Mouse (Mus musculus) kidney, embryonic 16.5 days (tissue): ENCODE measurements around the gene Htr5b. TPM values are rescaled to one million over a fixed set of nuclear protein-coding genes. Genes with fewer than 3 reads are reported as not detected.
A peak's percentile ranks its signal among the peaks of the same experiment; 100 is the strongest.

Experiments used
- ATAC-seq: fragments of 200-750 bp; cut with Nextera tagmentation; 2 replicates; pipeline ENCODE4 v1.8.0; 2017; ENCODE audit warnings: moderate TSS enrichment; ENCODE audit not compliant: low FRiP score, low TSS enrichment
- H3K27ac ChIP-seq: fragments of 300-500 bp; sonication (generic); 2 replicates; pipeline ENCODE4 v1.5.1; 2014; ENCODE audit warnings: low read length
- H3K27me3 ChIP-seq: fragments of 300-500 bp; sonication (generic); 2 replicates; pipeline ENCODE4 v1.6.1; 2014; ENCODE audit warnings: low read length, control low read depth, mixed read lengths; ENCODE audit not compliant: insufficient read depth
- H3K36me3 ChIP-seq: fragments of 300-500 bp; sonication (generic); 2 replicates; pipeline ENCODE4 v1.6.1; 2014; ENCODE audit warnings: low read length, control low read depth, mixed read lengths; ENCODE audit not compliant: insufficient read depth
- H3K4me1 ChIP-seq: fragments of 300-500 bp; sonication (generic); 2 replicates; pipeline ENCODE4 v1.6.1; 2014; ENCODE audit warnings: low read length, control low read depth, mixed read lengths; ENCODE audit not compliant: insufficient read depth
- H3K4me2 ChIP-seq: fragments of 300-500 bp; sonication (generic); replicated peaks from 2 replicates; pipeline ENCODE4 v1.6.1; 2014; ENCODE audit warnings: low read depth, low read length
- H3K4me3 ChIP-seq: fragments of 300-500 bp; sonication (generic); 2 replicates; pipeline ENCODE4 v1.5.1; 2014; ENCODE audit warnings: mild to moderate bottlenecking, low read length
- H3K9ac ChIP-seq: fragments of 300-500 bp; sonication (generic); replicated peaks from 2 replicates; pipeline ENCODE4 v1.6.1; 2014; ENCODE audit warnings: low read length
- H3K9me3 ChIP-seq: fragments of 300-500 bp; sonication (generic); 2 replicates; pipeline ENCODE4 v1.6.1; 2016; ENCODE audit warnings: low read length, control low read depth
- WGBS: fragments of 180-500 bp; shearing (Covaris S2); extraction: QIAGEN DNeasy Blood & Tissue Kit; methylation state at CpG from one replicate; pipeline ENCODE4 v1.1.7; 2014; 5-methylcytosine and 5-hydroxymethylcytosine counted together
- polyA plus RNA-seq: library from polyadenylated mRNA; unstranded; fragments of >200 nt; fragmentation: Nextera tagmentation; extraction: Ambion mirVana; gene quantifications from 2 replicates; pipeline ENCODE4 v1.2.1, GENCODE M21; 2015

Gene Htr5b
- polyA plus RNA-seq = 0.34 and 0.76 TPM in 2 replicates

DNA sequence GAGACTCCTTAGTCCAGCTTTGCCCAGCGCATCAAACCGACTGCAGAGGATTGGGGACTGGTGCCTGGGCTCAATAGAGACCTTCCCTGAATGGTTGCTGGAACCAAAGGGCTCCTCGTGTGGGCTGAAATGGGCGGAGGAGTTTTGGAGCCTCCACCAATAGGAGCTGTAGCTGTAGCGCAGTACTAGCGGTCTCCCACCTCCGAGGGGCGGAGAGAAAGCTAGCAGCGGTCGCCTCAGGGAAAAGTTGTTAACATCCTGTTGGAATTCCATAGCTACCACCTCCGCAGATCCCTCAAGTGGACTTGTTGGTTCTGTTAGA, at the start of gene Htr5b:
Htr5b (minus strand) TSS at position 67 of the 322 bp plus-strand sequence.
- Histone ChIP-seq H3K4me2 (peak within 1 kb of the TSS; percentile 54), H3K9me3 (no peaks in the 10 kb centered on the region), H3K27ac (no peak within 1 kb of the TSS), H3K36me3 (no peaks in the 10 kb centered on the region), H3K9ac (no peak within 1 kb of the TSS), H3K27me3 (peaks cover 24% of the 10 kb centered on the region), H3K4me1 (peaks cover 12% of the 10 kb centered on the region), H3K4me3 (peak within 1 kb of the TSS; percentile 31)
- peak; percentile 91 for ATAC-seq
- WGBS = 0% methylated on average over 11 of the region's 11 CpGs

DNA sequence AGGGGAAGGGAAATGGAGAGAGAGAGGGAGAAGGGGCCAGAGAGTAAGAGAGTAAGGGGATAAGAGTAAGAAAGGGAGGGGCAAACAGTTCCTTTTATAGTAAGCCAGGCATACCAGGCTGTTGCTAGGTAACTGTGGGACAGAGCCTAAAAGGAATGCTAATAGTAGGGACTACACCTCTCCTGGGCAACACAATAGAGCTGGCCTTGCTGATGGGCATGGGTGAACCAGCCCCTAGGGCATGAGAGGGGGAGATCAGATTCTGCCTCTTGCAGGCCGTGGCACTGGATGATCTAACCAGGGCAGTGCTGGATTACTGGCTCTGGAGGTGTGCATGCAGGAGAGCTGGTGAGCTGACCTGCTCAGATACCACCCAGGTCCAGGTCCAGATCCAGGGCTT, 49.2 kb upstream of the Htr5b start:
- Histone ChIP-seq H3K4me2 (no peak overlapping the region), H3K4me3 (no peak overlapping the region), H3K27me3 (no peaks in the 10 kb centered on the region), H3K9me3 (no peaks in the 10 kb centered on the region), H3K36me3 (no peaks in the 10 kb centered on the region), H3K4me1 (no peaks in the 10 kb centered on the region), H3K9ac (no peak overlapping the region), H3K27ac (no peak overlapping the region)
- no peak for ATAC-seq
- WGBS = 50% methylated on average over 1 of the region's 1 CpGs

DNA sequence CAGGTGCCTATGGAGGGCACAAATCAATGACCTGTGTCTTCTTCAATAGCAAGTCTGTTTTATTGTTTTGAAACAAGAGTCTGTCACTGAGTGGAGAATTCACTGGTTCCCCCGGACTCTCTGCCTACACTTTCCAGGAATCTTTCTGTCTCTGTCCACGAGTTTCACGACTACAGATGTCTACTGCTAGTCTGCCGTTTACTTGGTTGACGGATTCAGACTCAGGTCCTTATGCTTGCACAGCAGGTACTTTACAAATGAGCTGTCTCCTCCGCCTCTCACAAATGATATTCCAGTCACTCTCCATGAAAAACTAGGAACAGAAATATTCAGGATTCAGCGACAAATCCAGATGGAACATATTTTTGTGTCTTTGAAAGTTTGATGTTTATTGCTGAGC, 42.3 kb upstream of the Htr5b start:
- no peak overlapping the region for H3K27ac ChIP-seq
- WGBS = 71% methylated on average over 7 of the region's 7 CpGs
- ATAC-seq = no peak

DNA sequence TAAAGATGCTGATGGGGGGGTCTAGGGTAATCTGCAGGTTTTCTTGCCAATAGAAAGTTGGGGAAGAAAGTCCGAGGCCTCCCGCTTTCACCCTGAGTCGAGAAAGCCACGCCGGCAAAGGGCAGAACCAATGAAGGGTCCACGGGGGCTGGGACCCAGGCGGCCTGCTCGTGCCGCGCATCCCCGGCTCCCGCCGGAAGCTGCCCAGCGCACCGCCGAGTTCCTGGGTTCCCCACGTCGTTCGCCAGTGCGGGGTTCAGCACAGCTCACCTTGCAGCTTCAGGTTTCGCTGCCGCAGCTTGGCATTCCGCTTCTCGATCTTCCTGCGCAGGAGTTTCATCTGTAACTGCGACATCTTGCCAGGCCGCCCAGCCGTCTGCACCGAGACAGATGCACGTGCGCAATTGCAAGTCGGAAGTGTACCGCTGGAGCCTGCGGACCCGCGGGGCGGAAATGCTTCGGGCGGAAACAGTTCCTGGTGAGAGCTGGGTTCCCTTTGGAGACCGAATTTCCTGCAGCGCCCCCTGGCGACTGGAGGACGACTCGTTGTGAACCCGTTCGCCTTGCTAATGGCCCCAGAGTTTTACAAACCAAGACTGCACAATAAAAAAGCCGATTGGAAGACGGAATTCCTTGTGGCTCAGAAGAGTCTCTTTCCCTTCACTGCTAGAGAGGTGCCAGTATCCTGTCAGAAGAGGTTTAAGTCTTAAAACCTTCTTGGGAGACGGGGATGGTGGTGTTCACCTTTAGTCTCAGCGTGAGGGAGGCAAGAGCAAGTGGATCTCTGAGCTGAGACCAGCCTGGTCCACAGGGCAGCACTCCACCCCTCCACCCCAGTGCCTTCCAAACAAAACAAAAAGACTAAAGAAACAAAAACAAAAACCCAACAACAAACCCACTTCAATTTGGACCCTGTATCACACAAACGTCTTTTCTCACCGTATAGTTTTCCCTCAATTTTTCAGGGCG, 39.5 kb upstream of the Htr5b start, which contains the start of gene Ddx18:
Ddx18 (minus strand) TSS at position 469 of the 969 bp plus-strand sequence.
- peak; percentile 98 for ATAC-seq
- WGBS = 6% methylated on average over 53 of the region's 53 CpGs
- H3K4me2 ChIP-seq = peak within 1 kb of the TSS; percentile 79

More for the DNA sequence above, 42.3 kb upstream of the Htr5b start:
- H3K9me3 ChIP-seq = no peaks in the 10 kb centered on the region
- H3K4me3 ChIP-seq = no peak overlapping the region
- H3K4me2 ChIP-seq = no peak overlapping the region
- no peaks in the 10 kb centered on the region for H3K27me3 ChIP-seq
- peaks cover 8% of the 10 kb centered on the region for H3K4me1 ChIP-seq
- peaks cover 3% of the 10 kb centered on the region; the same call in 1 of the 2 replicates for H3K36me3 ChIP-seq
- no peak overlapping the region for H3K9ac ChIP-seq

DNA sequence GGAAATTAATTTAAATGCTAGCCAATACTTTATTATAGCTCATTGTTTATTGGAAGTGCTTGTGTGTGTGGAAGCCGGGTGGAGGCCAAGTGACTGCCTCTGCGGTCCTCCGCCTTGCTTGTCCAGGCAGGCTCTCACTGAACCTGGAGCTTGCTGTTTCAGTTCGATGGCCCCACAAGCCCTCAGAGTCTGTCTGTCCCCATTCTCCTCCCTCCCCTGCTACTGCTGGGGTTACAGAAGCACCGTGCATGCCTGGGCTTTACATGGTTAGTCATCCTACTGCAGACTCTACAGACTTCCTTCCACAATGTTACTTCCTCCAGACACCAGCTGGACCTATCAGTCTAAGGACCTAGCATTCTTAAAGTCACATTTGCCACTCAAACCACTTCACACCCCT, 29.6 kb upstream of the Htr5b start:
- Histone ChIP-seq H3K27ac (no peak overlapping the region), H3K4me1 (no peaks in the 10 kb centered on the region), H3K4me3 (no peak overlapping the region), H3K9me3 (no peaks in the 10 kb centered on the region), H3K36me3 (peaks cover 93% of the 10 kb centered on the region), H3K4me2 (no peak overlapping the region), H3K27me3 (no peaks in the 10 kb centered on the region), H3K9ac (no peak overlapping the region)
- WGBS = 97% methylated on average over 5 of the region's 5 CpGs
- ATAC-seq = no peak

More for the DNA sequence above, 39.5 kb upstream of the Htr5b start, which contains the start of gene Ddx18:
- H3K27ac ChIP-seq = peak within 1 kb of the TSS; percentile 54; the same call in 1 of the 2 replicates
- H3K9me3 ChIP-seq = no peaks in the 10 kb centered on the region
- H3K36me3 ChIP-seq = peaks cover 24% of the 10 kb centered on the region
- H3K27me3 ChIP-seq = no peaks in the 10 kb centered on the region
- peaks cover 8% of the 10 kb centered on the region for H3K4me1 ChIP-seq
- peak within 1 kb of the TSS; percentile 91 for H3K4me3 ChIP-seq
- H3K9ac ChIP-seq = peak within 1 kb of the TSS; percentile 80

DNA sequence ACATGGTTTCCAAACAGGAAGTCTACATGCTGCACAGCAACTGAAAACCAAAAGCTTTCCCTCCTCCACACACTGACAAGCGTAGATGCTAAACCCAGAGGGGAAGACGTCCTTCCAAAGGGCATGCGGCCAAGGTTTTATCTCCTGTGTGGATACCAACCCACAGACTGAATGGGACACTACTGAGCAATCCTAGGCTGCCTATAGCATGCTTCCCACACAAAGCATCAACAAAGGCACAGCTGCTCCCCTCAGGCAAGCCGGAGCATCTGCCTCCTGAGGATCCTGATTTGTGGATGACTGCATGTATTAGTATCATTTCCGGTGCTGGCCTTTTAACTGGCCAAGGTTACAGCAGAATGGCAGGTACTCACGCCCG, 23.2 kb upstream of the Htr5b start:
- 90% methylated on average over 7 of the region's 7 CpGs for WGBS

DNA sequence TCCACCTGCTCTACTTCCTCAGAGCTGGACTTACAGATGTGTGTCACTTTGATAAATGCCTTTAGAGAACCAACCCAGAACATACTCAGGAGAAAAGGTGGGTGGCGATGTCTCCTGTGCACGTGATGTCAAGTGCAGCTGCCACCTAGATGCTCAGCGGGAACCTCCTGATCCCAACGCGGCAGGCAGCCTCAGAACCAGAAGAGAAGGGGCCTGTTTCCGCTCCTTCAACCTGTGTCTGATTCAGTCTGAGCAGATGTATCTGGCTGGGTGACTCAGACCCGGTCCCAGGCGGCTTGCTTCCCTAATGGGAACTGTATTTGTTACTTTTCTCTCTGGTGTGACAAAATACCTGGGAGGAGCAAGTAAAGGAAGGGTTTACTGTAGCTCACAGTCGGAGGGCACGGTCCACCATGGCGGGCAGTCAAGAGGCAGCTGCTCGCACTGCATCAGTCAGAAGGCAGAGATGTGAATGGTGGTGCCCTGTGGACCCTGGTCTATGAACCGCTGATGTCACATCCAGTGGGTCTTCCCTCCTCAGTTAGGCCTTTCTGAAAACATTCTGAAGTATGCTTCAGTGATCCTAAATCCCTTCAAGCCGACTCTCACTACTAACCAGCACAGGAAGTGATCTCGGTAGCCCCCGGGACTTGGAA, 22.7 kb upstream of the Htr5b start:
- H3K4me2 ChIP-seq = no peak overlapping the region
- no peak overlapping the region for H3K27ac ChIP-seq
- H3K9me3 ChIP-seq = no peaks in the 10 kb centered on the region
- no peak overlapping the region for H3K9ac ChIP-seq
- whole genome bisulfite sequencing = 90% methylated on average over 16 of the region's 16 CpGs
- H3K27me3 ChIP-seq = no peaks in the 10 kb centered on the region
- peaks cover 40% of the 10 kb centered on the region for H3K36me3 ChIP-seq
- no peak for ATAC-seq
- no peak overlapping the region for H3K4me3 ChIP-seq
- no peaks in the 10 kb centered on the region for H3K4me1 ChIP-seq

More for the DNA sequence above, 23.2 kb upstream of the Htr5b start:
- H3K36me3 ChIP-seq = peaks cover 46% of the 10 kb centered on the region
- H3K9me3 ChIP-seq = no peaks in the 10 kb centered on the region
- H3K4me3 ChIP-seq = no peak overlapping the region
- no peak overlapping the region for H3K27ac ChIP-seq
- H3K27me3 ChIP-seq = no peaks in the 10 kb centered on the region
- no peak for ATAC-seq
- H3K4me2 ChIP-seq = no peak overlapping the region
- no peak overlapping the region for H3K9ac ChIP-seq
- no peaks in the 10 kb centered on the region for H3K4me1 ChIP-seq

DNA sequence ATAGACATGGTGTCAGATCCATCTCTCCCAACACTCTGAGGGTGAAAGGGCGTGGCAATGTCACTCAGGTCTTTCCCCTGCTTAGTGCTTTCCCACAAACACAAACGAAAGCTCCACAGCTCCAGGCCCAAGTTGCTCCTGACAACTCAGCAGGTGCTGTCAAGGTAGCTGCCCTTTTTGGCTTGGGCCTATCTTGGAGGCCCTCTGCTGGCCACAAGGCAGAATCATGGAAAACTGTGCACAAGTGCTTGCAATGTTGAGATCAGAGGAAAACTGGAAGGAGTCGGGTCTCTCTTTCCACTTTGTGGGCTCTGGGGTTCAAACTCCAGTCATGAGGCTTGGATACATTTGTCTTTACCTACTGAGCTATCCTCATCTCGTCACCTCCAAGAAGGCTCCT, 21.2 kb upstream of the Htr5b start:
- Histone ChIP-seq H3K9me3 (no peaks in the 10 kb centered on the region), H3K4me1 (no peaks in the 10 kb centered on the region), H3K4me3 (no peak overlapping the region), H3K4me2 (no peak overlapping the region), H3K27ac (no peak overlapping the region), H3K9ac (no peak overlapping the region), H3K36me3 (peaks cover 26% of the 10 kb centered on the region), H3K27me3 (no peaks in the 10 kb centered on the region)
- ATAC-seq = no peak
- WGBS = 83% methylated on average over 4 of the region's 4 CpGs

DNA sequence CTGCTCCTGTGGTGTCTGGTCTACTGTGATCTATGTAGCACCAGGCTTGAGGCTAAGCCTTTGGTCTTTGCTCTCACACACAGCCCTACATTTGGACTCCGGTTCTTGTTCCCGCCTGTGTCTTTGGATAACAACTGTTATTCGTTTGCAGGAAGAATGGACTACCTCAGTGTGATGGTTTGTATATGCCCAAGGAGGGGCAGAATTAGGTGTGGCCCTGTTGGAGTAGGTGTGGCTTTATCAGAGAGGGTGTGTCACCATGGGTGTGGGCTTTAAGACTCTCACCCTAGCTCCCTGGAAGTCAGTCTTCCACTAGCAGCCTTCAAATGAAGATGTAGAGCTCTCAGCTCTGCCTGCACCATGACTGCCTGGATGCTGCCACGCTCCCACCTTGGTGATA, 20.4 kb upstream of the Htr5b start:
- H3K36me3 ChIP-seq = peaks cover 20% of the 10 kb centered on the region
- no peak overlapping the region for H3K4me3 ChIP-seq
- H3K4me1 ChIP-seq = no peaks in the 10 kb centered on the region
- no peak overlapping the region for H3K27ac ChIP-seq
- no peaks in the 10 kb centered on the region for H3K27me3 ChIP-seq
- H3K4me2 ChIP-seq = no peak overlapping the region
- H3K9me3 ChIP-seq = no peaks in the 10 kb centered on the region
- no peak for ATAC-seq
- no peak overlapping the region for H3K9ac ChIP-seq
- WGBS = 91% methylated on average over 4 of the region's 4 CpGs

DNA sequence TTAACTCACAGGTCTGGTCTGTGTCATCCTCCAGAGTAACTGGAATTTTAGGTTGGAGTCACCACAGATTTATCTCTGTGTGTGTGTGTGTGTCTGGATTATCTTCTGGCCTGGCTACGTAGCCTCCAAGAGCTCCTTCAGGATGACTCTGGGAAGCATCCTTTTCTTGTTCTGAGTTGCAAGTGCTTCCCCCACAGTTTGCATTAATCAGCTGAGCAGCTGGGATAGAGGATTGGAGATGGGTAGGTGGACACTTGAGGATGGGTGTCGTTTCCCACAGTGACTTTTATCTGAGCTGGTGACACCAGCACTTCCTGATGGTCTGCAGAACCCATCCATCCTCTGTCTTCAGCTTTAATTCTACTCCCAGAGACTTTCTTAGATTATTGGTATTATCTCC, 18.6 kb upstream of the Htr5b start:
- no peak for ATAC-seq
- Histone ChIP-seq H3K27me3 (no peaks in the 10 kb centered on the region), H3K4me3 (no peak overlapping the region), H3K27ac (no peak overlapping the region), H3K4me1 (no peaks in the 10 kb centered on the region), H3K4me2 (no peak overlapping the region), H3K36me3 (peaks cover 5% of the 10 kb centered on the region; the same call in 1 of the 2 replicates), H3K9ac (no peak overlapping the region), H3K9me3 (no peaks in the 10 kb centered on the region)
- 77% methylated on average over 2 of the region's 2 CpGs for WGBS
